Mouse (Mus musculus) liver, embryonic 16.5 days (tissue): ENCODE data around the gene Tldc1. TPM values are rescaled to one million over a fixed set of nuclear protein-coding genes. Genes with fewer than 3 reads are reported as not detected.

ENCODE experiments used
- ATAC-seq: fragments of 200-750 bp; cut with Nextera tagmentation; 2 replicates; pipeline ENCODE4 v1.8.0; 2017; ENCODE audit warnings: low read depth, mild to moderate bottlenecking, moderate number of reproducible peaks, moderate library complexity
- H3K27ac ChIP-seq: fragments of 300-500 bp; sonication (generic); 2 replicates; pipeline ENCODE4 v1.5.1; 2014; ENCODE audit warnings: mild to moderate bottlenecking, low read length
- H3K27me3 ChIP-seq: fragments of 300-500 bp; sonication (generic); 2 replicates; pipeline ENCODE4 v1.6.1; 2014; ENCODE audit warnings: low read depth, low read length, mixed read lengths; ENCODE audit not compliant: control insufficient read depth, insufficient read depth
- H3K36me3 ChIP-seq: fragments of 300-500 bp; sonication (generic); 2 replicates; pipeline ENCODE4 v1.6.1; 2014; ENCODE audit warnings: mild to moderate bottlenecking; ENCODE audit not compliant: control insufficient read depth, insufficient read depth
- H3K4me1 ChIP-seq: fragments of 300-500 bp; sonication (generic); 2 replicates; pipeline ENCODE4 v1.6.1; 2014; ENCODE audit warnings: low read depth, low read length, mixed read lengths; ENCODE audit not compliant: control insufficient read depth
- H3K4me2 ChIP-seq: fragments of 300-500 bp; sonication (generic); 2 replicates; pipeline ENCODE4 v1.6.1; 2014; ENCODE audit warnings: low read depth, low read length, mixed read lengths
- H3K4me3 ChIP-seq: fragments of 300-500 bp; sonication (generic); 2 replicates; pipeline ENCODE4 v1.5.1; 2014; ENCODE audit warnings: low read depth, mild to moderate bottlenecking, low read length
- H3K9ac ChIP-seq: fragments of 300-500 bp; sonication (generic); 2 replicates; pipeline ENCODE4 v1.6.1; 2014; ENCODE audit warnings: low read depth, low read length
- H3K9me3 ChIP-seq: fragments of 300-500 bp; sonication (generic); replicated peaks from 2 replicates; pipeline ENCODE4 v1.6.1; 2016; ENCODE audit warnings: low read length; ENCODE audit not compliant: control insufficient read depth
- WGBS: fragments of 180-500 bp; shearing (Covaris S2); extraction: QIAGEN DNeasy Blood & Tissue Kit; methylation state at CpG from one replicate; pipeline ENCODE4 v1.1.7; 2014; ENCODE audit not compliant: insufficient replicate concordance; 5-methylcytosine and 5-hydroxymethylcytosine counted together
- polyA plus RNA-seq: library from polyadenylated mRNA; unstranded; fragments of >200 nt; fragmentation: Nextera tagmentation; extraction: Ambion mirVana; gene quantifications from 2 replicates; pipeline ENCODE4 v1.2.1, GENCODE M21; 2015

Gene Tldc1
- polyA plus RNA-seq, 1 experiment from 2014 or later, result 4.7 TPM

DNA sequence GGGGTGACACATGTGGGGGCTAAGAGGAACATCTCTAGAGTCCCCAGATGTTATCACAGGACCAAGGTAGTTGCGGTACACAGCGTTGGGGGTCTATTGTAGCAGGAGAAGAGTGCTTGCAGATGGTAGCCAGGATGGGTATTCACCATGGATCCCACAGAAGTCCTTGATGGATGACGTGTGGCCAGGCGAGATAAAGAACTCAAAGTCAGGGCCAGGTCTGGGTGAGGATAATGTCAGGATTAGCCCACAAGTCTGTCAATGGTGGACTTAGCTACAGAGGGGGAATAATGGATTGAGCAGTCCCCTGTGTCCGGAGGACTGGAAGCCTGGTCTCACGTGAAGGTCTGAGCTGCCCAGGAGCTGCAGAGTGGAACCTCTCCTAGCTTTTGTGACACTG, 53.6 kb downstream of the Tldc1 start:
- H3K27me3 ChIP-seq, result no peaks in the 10 kb centered on the region
- ATAC-seq, result no peak
- WGBS, result 55% methylated on average over 6 of the region's 6 CpGs
- H3K27ac ChIP-seq, result no peak overlapping the region
- H3K9me3 ChIP-seq, result no peaks in the 10 kb centered on the region
- H3K4me2 ChIP-seq, result no peak overlapping the region
- H3K36me3 ChIP-seq, result no peaks in the 10 kb centered on the region
- H3K9ac ChIP-seq, result no peak overlapping the region
- no peak overlapping the region for H3K4me3 ChIP-seq
- peaks cover 7% of the 10 kb centered on the region for H3K4me1 ChIP-seq

GRCm38 (mm10) chr8:119723676-119724075, 54.5 kb downstream of the Tldc1 start:
- WGBS, result 50% methylated on average over 4 of the region's 4 CpGs

GRCm38 (mm10) chr8:119722348-119722747, 55.9 kb downstream of the Tldc1 start:
- H3K4me2 ChIP-seq, result no peak overlapping the region
- no peak overlapping the region for H3K4me3 ChIP-seq
- no peak overlapping the region for H3K9ac ChIP-seq
- 49% methylated on average over 6 of the region's 6 CpGs for WGBS
- H3K27me3 ChIP-seq, result no peaks in the 10 kb centered on the region
- ATAC-seq, result no peak
- H3K36me3 ChIP-seq, result no peaks in the 10 kb centered on the region
- no peaks in the 10 kb centered on the region for H3K9me3 ChIP-seq
- no peak overlapping the region for H3K27ac ChIP-seq
- H3K4me1 ChIP-seq, result peaks cover 7% of the 10 kb centered on the region

More at GRCm38 (mm10) chr8:119723676-119724075, 54.5 kb downstream of the Tldc1 start:
- no peak overlapping the region for H3K9ac ChIP-seq
- H3K27ac ChIP-seq, result no peak overlapping the region
- H3K4me3 ChIP-seq, result no peak overlapping the region
- no peaks in the 10 kb centered on the region for H3K27me3 ChIP-seq
- no peak overlapping the region for H3K4me2 ChIP-seq
- ATAC-seq, result no peak
- no peaks in the 10 kb centered on the region for H3K36me3 ChIP-seq
- no peaks in the 10 kb centered on the region for H3K9me3 ChIP-seq
- peaks cover 7% of the 10 kb centered on the region for H3K4me1 ChIP-seq

GRCm38 (mm10) chr8:119719011-119719501, 59.2 kb downstream of the Tldc1 start:
- ATAC-seq, result no peak
- H3K4me2 ChIP-seq, result no peak overlapping the region
- H3K36me3 ChIP-seq, result no peaks in the 10 kb centered on the region
- no peaks in the 10 kb centered on the region; the same call in 1 of the 2 replicates for H3K27me3 ChIP-seq
- no peaks in the 10 kb centered on the region for H3K9me3 ChIP-seq
- H3K27ac ChIP-seq, result no peak overlapping the region
- H3K9ac ChIP-seq, result no peak overlapping the region
- WGBS, result 53% methylated on average over 12 of the region's 12 CpGs
- H3K4me1 ChIP-seq, result peaks cover 8% of the 10 kb centered on the region
- H3K4me3 ChIP-seq, result no peak overlapping the region

- Histone ChIP-seq H3K36me3 (no peaks in the 10 kb centered on the region), H3K9ac (no peak overlapping the region), H3K4me2 (no peak overlapping the region), H3K4me3 (no peak overlapping the region), H3K4me1 (peaks cover 8% of the 10 kb centered on the region), H3K27me3 (no peaks in the 10 kb centered on the region; the same call in 1 of the 2 replicates), H3K9me3 (no peaks in the 10 kb centered on the region), H3K27ac (no peak overlapping the region)
- 50% methylated on average over 9 of the region's 9 CpGs for WGBS
- ATAC-seq, result no peak
Observed at GRCm38 (mm10) chr8:119717765-119718164, 60.5 kb downstream of the Tldc1 start.

GRCm38 (mm10) chr8:119716730-119717299, 61.4 kb downstream of the Tldc1 start:
- Histone ChIP-seq H3K36me3 (no peaks in the 10 kb centered on the region), H3K27me3 (no peaks in the 10 kb centered on the region; the same call in 1 of the 2 replicates), H3K4me3 (no peak overlapping the region), H3K9ac (no peak overlapping the region), H3K9me3 (no peaks in the 10 kb centered on the region), H3K27ac (no peak overlapping the region), H3K4me1 (peaks cover 8% of the 10 kb centered on the region), H3K4me2 (no peak overlapping the region)
- peak; percentile 25; the same call in 1 of the 2 replicates for ATAC-seq

- H3K4me3 ChIP-seq, result no peak overlapping the region
- no peaks in the 10 kb centered on the region for H3K36me3 ChIP-seq
- 31% methylated on average over 12 of the region's 12 CpGs for WGBS
- H3K27me3 ChIP-seq, result no peaks in the 10 kb centered on the region; the same call in 1 of the 2 replicates
- no peak overlapping the region for H3K4me2 ChIP-seq
- peak; percentile 17; the same call in 1 of the 2 replicates for ATAC-seq
- H3K4me1 ChIP-seq, result peaks cover 8% of the 10 kb centered on the region
- no peaks in the 10 kb centered on the region for H3K9me3 ChIP-seq
- H3K27ac ChIP-seq, result peak overlapping the region; percentile 4; the same call in 1 of the 2 replicates
- H3K9ac ChIP-seq, result no peak overlapping the region
Observed at GRCm38 (mm10) chr8:119715221-119715620, 63.0 kb downstream of the Tldc1 start.

DNA sequence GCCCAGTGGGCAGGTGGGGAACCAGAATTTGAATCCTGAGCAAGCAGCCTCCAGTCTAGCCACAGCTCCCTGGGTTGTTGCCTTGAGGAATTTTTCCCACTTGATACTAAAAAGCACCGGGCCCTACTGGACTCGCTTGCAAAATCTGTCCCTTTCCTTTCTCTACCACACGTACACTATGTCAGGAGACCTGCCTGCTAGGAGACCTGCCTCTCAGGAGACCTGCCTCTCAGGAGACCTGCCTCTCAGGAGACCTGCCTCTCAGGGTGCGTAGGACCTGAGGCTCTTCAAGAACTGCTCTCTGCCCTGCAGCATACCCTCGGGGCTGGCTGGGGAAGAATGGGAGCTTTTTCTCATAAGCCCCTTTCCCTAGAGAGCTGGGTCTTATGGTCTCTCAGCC, 64.8 kb downstream of the Tldc1 start:
- WGBS, result 76% methylated on average over 5 of the region's 5 CpGs
- Histone ChIP-seq H3K27ac (no peak overlapping the region), H3K4me2 (no peak overlapping the region), H3K27me3 (no peaks in the 10 kb centered on the region; the same call in 1 of the 2 replicates), H3K4me1 (peaks cover 12% of the 10 kb centered on the region), H3K9me3 (no peaks in the 10 kb centered on the region), H3K4me3 (no peak overlapping the region), H3K36me3 (no peaks in the 10 kb centered on the region), H3K9ac (no peak overlapping the region)
- no peak for ATAC-seq

DNA sequence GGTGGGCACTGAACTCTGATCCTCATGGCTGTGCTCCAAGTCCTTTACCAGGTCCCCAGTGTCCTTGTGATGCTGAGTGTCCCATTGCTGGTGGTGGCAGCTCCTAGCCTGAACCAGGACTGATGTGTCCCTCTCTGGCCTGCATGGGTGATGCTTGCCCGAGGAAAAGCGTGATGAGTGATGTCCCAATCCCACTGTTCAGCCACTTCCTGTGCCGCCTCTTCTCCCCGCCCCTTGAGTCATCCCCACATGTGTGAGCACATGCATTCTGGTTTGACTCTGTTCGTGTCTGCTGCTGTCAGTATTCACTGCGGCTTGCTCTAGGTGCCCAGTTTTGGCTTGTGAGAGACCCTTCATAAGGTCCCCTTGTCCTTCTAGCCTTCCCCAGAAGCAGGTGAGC, 66.0 kb downstream of the Tldc1 start:
- Histone ChIP-seq H3K27ac (no peak overlapping the region), H3K4me2 (no peak overlapping the region), H3K9ac (no peak overlapping the region), H3K4me3 (no peak overlapping the region), H3K36me3 (no peaks in the 10 kb centered on the region), H3K27me3 (no peaks in the 10 kb centered on the region; the same call in 1 of the 2 replicates), H3K9me3 (no peaks in the 10 kb centered on the region), H3K4me1 (peaks cover 12% of the 10 kb centered on the region)
- WGBS, result 48% methylated on average over 6 of the region's 6 CpGs
- no peak for ATAC-seq
